Mouse (Mus musculus) bone marrow, adult 2 months (tissue): ENCODE data around the gene Psapl1. TPM values are rescaled to one million over a fixed set of nuclear protein-coding genes. Genes with fewer than 3 reads are reported as not detected.

ENCODE experiments used
- H3K27ac ChIP-seq: fragments of 200-500 bp; 2 replicates; pipeline ENCODE4 v1.5.1; 2012; ENCODE audit warnings: low read depth, mild to moderate bottlenecking, control low read depth, inconsistent platforms, low read length; ENCODE audit not compliant: control insufficient read depth, poor library complexity, insufficient read depth
- H3K4me1 ChIP-seq: fragments of 200-500 bp; 2 replicates; pipeline ENCODE4 v1.6.1; 2011; ENCODE audit warnings: low read length; ENCODE audit not compliant: control insufficient read depth, insufficient read depth
- H3K4me3 ChIP-seq: fragments of 200-500 bp; replicated peaks from 2 replicates; pipeline ENCODE3; 2011; ENCODE audit warnings: mild to moderate bottlenecking, low read depth, low read length, control low read depth; ENCODE audit not compliant: control insufficient read depth
- CTCF ChIP-seq: fragments of 200-500 bp; IDR thresholded peaks from 2 replicates; pipeline ENCODE4 v1.5.1; 2011; ENCODE audit warnings: low read length, control low read depth; ENCODE audit not compliant: control insufficient read depth, insufficient read depth
- POLR2A ChIP-seq: fragments of 200-500 bp; IDR thresholded peaks from 2 replicates; pipeline ENCODE4 v1.6.1; 2011; ENCODE audit warnings: low read depth, mild to moderate bottlenecking, control low read depth, low read length, borderline replicate concordance; ENCODE audit not compliant: control insufficient read depth
- WGBS: fragments of 180-500 bp; shearing (Covaris S2); methylation state at CpG from one replicate; pipeline ENCODE4 v1.1.7; 2018; 5-methylcytosine and 5-hydroxymethylcytosine counted together
- polyA plus RNA-seq: library from polyadenylated mRNA; stranded (reverse); fragments of >200 nt; gene quantifications from 2 replicates; pipeline ENCODE4 v1.2.4, GENCODE M21; 2011; ENCODE audit warnings: low replicate concordance; ENCODE audit not compliant: missing spikeins, insufficient read depth, insufficient read length

Psapl1 gene
- not detected in 2 replicates for polyA plus RNA-seq

DNA sequence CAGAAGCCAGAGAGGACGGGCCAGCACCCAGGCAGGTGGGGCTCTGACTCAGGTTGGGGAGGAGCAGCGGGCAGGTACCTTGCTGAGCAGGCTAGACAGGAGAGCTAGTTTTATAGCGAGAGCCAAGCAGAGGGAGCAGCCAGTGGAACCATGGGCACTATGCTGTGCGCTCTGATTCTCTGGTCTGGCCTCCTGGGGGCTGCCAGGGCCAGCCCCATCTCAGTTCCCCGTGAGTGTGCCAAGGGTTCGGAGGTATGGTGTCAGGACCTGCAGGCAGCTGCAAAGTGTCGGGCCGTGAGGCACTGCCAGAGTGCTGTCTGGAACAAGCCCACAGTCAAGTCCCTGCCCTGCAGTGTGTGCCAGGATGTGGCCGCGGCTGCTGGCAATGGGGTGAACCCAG is at the start of gene Psapl1:
Psapl1 (plus strand) TSS at position 106 of the 400 bp plus-strand sequence.
- WGBS, result 82% methylated on average over 10 of the region's 10 CpGs

DNA sequence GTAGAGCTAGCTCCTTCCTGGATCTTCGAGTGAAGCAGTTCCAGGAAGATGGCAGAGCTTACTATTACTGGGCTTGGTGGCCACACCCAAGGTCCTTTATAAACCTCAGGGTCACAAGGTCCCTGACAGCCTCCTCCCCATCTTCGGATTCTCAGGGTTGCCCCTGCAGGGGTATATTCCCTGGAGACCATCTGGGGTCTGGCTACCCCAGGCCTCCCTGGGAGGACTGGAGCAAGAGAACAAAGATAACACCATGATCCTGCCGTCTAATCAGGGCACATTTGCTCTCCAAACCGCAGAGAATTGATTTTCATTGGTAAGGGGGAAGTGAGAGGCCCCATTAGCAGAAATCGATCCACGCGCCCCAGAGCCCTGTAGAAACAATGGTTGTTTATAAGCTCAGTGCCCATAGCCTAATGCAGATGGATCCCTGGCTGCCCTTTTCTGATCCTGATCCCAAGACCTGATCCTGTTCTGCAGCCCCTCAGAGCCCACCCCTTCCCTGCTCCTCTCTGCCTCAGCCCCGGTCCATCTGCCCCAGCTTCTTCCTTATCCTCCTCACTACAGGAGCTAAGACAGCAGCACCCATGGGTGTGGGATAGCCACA is 48.8 kb upstream of the Psapl1 start:
- H3K27ac ChIP-seq, result no peak overlapping the region
- 66% methylated on average over 8 of the region's 8 CpGs for WGBS
- TF ChIP-seq POLR2A, result no peak
- no peak for TF ChIP-seq CTCF
- H3K4me1 ChIP-seq, result no peaks in the 10 kb centered on the region
- no peak overlapping the region for H3K4me3 ChIP-seq

More for the DNA sequence above, at the start of gene Psapl1:
- no peak for TF ChIP-seq CTCF
- no peak for TF ChIP-seq POLR2A
- Histone ChIP-seq H3K27ac (no peak within 1 kb of the TSS), H3K4me3 (no peak within 1 kb of the TSS), H3K4me1 (no peaks in the 10 kb centered on the region)

DNA sequence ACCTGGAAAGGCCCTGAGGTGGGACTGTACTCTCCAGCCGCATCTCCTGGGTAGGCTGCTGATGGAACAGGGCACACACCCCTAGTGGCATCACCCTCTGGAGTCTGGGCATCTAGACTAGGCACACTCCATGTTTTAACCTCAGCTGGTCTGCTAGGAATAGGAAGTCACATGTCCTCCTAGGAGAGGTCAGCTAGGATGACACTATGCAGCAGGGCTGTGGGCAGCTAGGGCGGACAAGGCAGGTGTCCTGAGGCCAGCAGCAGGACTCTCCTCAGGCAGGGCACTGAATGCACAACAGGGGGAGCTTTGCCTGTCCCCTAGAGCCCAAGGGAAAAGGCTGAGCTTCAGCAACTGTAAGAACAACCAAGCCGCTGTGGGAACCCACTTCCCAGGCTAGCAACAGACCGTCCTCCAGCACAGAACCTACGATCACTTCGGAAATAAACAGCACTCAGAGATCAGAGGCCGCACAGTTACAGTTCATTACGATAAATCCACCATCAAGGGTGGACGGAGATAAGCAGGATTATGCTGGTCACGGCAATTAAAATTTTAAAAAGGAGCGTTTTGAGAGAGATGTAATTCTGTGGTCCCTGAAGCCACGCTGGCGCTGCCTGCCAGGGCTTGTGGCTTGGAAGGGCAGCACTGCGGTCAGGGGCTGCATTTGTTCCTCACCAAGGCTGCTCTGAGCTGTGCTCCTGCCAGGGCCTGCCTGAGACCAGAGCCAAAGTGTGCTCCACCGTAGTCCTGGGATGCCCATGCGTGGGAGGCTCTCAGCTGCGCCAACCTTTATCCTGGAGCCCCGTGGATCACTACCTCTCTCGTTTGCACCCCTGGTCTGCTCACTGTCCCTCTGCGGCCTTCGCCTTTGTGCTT is 38.2 kb upstream of the Psapl1 start:
- Histone ChIP-seq H3K4me1 (no peaks in the 10 kb centered on the region), H3K4me3 (no peak overlapping the region), H3K27ac (no peak overlapping the region)
- WGBS, result 80% methylated on average over 21 of the region's 21 CpGs
- TF ChIP-seq CTCF (no peak), POLR2A (no peak)

- 65% methylated on average over 6 of the region's 6 CpGs for WGBS
- Histone ChIP-seq H3K4me3 (no peak overlapping the region), H3K27ac (no peak overlapping the region), H3K4me1 (no peaks in the 10 kb centered on the region)
- no peak for TF ChIP-seq POLR2A
- TF ChIP-seq CTCF, result no peak
These were observed 37.3 kb upstream of the Psapl1 start for GRCm38 (mm10) chr5:36166346-36167013.

DNA sequence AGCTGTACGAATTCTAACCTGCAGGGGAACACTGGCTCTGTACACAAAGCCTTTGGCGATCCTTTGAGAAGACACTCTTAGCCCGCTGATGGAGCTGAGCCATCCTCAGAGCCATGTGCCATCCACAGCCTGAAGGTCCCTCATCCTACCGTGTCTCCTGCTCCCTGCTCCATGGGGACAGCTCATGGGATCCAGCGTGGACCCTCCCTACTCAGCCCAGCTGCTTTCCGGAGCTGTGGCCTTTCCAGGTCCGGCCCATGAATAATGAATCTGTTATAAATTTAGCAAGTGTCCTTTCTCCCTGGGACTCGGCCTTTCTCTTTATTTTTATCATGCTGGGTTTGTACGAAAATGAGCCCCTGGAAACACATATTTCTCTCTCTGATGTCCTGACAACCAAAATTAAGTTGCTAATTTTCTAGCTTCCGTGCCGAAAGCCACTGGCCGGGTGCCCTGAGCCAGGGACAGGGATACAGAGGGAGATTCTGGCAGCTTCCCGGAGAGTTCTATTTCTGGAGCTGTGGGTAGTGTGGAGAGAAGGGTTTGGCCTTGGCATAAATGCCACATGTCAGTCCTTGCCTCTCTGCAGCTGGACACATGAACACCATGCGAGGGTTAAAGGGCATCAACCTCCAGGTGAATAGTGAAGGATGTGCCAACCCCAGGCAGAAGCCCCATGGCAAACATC is 34.7 kb upstream of the Psapl1 start:
- no peak for TF ChIP-seq CTCF
- no peak overlapping the region for H3K27ac ChIP-seq
- H3K4me3 ChIP-seq, result no peak overlapping the region
- WGBS, result 85% methylated on average over 14 of the region's 14 CpGs
- H3K4me1 ChIP-seq, result no peaks in the 10 kb centered on the region

DNA sequence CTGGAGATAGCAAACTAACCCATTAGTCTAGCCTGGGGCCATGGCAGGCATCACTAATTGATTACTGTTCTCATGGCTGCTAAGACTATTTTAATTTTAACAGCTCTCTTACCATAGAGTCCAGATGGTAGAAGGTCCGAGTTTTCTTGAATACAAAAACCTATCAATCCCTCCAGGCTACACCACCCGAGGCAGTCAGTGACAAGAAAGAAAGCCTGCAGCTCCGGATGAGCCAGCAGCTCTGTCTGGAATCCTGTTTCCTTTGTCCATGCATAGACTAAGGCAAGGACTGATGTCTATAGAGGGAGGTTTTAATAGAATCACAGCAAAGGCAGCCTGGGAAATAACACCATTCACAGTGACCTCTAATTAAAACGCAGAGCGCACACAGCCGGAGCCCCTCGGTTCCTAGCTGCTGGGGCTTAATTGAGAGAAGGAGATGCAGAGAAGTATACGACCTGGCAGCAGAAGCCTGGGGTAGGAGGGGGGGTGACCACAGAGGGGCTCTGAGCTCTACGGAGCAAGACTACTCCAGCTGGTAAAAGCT is 29.2 kb upstream of the Psapl1 start:
- Histone ChIP-seq H3K27ac (no peak overlapping the region), H3K4me3 (no peak overlapping the region), H3K4me1 (no peaks in the 10 kb centered on the region)
- WGBS, result 80% methylated on average over 9 of the region's 9 CpGs
- TF ChIP-seq POLR2A (no peak), CTCF (no peak)

GRCm38 (mm10) chr5:36176409-36176808 is 27.4 kb upstream of the Psapl1 start:
- Histone ChIP-seq H3K27ac (no peak overlapping the region), H3K4me1 (no peaks in the 10 kb centered on the region), H3K4me3 (no peak overlapping the region)
- 67% methylated on average over 11 of the region's 11 CpGs for WGBS
- no peak for TF ChIP-seq CTCF
- no peak for TF ChIP-seq POLR2A
